Mouse (Mus musculus): ENCODE results near the gene Xpa.

GRCm38 (mm10) chr4:46119514-46120094, 76.5 kb downstream of the Xpa start:
- TF ChIP-seq CTCF (IDR thresholded peaks at IDR 0.05; ENCODE audit: insufficient read depth, low read depth, low read length) = no peak
- TF ChIP-seq POLR2A (IDR thresholded peaks at IDR 0.05; ENCODE audit: insufficient read depth, low read depth, low read length) = no peak

Measured in olfactory bulb, adult 2 months (tissue).